Mouse (Mus musculus): ENCODE results near the gene Hsd17b11.

DNA sequence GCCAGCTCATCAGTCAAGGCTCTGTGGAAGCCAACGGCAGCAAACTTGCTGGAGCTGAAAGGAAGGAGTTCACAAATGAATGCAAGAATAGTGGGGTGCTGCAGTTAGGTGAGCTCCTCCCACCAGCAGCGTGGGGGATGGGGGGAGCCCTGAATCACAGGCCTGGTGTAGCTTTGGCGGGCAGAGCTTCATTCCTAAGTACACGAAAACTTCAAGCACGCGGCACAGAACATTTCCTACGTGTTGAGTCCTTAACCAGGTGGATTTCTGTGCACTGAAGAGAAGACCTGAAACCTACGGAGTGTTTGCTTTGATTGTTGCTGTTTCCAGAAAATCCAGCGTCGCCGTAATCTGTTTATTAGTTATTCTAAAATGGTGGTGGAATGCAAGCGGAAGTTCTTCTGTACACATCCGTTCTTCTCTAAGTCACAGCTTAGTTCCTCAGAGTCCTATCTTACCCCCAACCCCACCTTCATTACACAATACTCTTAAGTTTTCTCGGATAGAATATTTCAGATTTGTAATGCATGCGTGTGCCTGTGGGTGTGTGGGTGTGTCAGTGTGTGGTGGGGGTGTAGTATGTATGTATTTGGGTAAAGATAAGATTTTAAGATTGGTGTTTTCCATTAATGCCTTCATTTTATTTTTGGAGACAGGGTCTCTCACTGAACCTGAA is 18.3 kb downstream of the Hsd17b11 start:
- TF ChIP-seq MAFK (IDR thresholded peaks at IDR 0.05; ENCODE audit: insufficient read depth, low read depth, low read length), result no peak
- no peak for TF ChIP-seq HCFC1 (IDR thresholded peaks at IDR 0.05; ENCODE audit: borderline replicate concordance, insufficient read depth, low read length)
- TF ChIP-seq ZC3H11A (IDR thresholded peaks at IDR 0.05; ENCODE audit: borderline replicate concordance, low read depth, low read length), result no peak
- no peak for TF ChIP-seq ZNF384 (IDR thresholded peaks at IDR 0.05; ENCODE audit: low read depth, low read length)
- no peak for TF ChIP-seq CHD2 (IDR thresholded peaks at IDR 0.05; ENCODE audit: low read depth, low read length)

Data from ES-E14 (cell line).